Mouse (Mus musculus) layer of hippocampus, adult 11-12 months (tissue): ENCODE measurements around the gene Snrk.

Experiments
- DNase-seq: peaks from one replicate; pipeline ENCODE4 v3.0.0; 2022; ENCODE audit warnings: low spot score

Snrk gene

DNA sequence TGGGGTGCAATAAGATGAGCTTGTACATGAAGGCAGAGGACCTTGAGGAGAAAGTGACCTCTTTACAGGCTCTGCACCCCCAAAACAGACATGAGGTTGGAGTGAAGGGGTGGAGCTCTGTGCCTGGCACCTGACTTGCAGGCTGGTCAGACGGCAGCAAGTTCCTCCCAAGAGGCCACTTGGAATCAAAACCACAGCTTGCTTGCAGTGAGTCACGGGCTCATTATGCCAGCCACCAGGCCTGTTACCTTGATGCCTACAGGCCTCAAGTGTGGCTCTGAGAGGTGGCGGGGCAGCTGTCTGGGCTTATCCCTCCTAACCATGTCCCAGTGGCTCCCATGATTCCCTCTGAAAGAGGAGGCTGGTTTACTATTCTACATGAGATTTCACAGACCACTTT is 63.0 kb downstream of the Snrk start:
- DNase-seq = no peak

- no peak for DNase-seq
Observed at GRCm38 (mm10) chr9:122183074-122183473, 66.0 kb downstream of the Snrk start.

DNA sequence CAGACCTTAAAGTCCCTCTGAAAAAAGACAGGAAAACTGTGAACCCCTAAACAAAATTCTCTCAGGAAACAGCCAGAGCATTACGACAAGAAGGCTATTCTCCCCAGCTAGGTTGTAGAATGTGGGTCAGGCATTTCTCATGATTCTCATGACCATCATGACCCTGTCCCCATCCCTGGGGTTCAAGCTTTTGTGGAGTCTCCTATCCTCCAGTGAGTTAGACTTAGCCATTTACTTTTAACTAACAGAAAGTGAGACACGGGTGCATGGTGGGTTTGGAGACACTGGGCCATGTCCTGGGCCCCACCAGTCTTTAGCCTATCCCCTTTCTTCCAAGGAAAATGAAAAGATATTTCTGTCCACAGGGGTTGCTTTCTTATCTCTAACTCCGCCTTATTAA is 67.3 kb downstream of the Snrk start:
- no peak for DNase-seq

DNA sequence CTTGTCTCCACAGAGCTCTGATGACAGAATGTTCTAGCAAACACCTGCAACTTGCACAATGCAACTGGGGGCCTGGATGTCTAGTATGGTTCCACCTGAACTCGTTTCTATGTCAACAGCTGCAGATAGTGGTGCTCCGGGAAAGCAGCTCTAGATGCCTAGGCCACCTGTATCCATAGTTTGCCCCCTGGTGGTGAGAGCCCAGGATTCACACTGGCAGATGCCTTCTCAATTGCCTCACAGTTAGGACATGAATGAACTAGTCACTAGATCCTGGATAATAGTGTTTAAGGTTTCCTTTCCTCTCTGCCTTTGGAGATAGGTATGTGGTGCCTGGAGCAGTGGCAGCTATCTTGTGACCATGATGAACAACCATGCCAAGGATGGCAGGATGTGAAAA is 68.0 kb downstream of the Snrk start:
- peak; percentile 86 for DNase-seq

DNA sequence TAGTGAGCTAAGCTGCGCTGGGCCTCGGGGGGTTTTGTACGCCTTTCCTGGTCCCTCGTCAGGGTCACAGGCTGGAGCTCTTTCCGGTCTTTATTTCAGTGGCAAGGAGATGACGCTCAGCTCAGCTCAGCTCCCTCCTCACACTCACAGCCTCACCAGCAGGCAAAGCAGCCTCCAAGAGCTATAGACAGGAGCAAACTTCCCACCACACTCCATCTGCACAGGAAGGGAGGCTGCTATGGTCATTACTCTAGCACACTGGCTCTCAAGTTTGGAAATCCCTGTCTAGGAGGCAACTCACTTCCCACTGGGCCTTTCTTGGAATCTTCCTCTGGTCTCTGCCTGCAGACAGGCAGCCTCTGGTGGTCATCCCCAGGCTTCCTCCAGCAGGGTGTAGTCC is 68.9 kb downstream of the Snrk start:
- DNase-seq = no peak

DNA sequence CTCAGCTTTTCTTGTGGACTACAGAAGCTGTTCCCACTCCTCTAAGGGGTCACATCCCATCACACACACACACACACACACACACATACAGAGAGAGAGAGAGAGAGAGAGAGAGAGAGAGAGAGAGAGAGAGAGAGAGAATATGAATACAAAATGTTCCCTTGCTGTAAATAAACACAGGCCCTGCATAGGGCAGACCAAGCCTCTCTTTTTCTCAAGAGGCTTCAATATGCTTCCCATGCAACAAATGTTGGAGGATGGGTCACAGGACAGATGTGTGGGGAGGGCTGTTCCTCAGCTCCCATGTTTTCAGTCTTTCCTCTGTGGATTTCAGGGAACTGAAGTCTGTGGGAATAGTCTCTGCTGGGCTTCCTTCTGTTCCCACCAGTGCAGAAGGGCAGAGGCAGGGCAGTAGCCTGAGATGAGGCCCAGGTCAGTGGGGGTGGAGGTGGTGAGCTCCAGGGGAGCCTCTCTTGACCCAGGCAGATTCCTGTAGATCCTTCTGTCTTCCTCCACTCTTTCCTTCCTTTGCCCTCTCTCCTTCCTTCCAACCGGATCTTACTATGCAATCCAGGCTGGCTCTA is 69.7 kb downstream of the Snrk start:
- DNase-seq = no peak

GRCm38 (mm10) chr9:122187451-122187921 is 70.4 kb downstream of the Snrk start:
- DNase-seq = no peak

DNA sequence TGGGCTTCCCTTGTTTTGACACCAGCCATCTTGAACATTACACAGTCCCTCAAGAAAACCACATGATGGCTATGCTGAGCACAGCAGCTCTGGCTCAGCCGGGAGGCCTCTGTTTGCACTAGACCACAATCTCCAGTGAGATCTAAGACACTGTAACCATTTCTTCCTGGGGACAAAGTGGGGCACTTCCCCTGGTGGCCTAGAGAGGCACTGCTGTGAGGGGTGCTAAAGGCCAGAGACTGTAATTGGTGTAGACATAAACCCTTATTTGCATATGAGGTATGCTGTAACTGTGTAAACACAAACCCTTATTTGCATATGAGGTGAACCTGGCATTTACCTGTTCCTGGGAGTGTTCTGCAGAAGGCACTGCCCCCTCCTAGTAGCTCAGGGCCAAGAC is 71.7 kb downstream of the Snrk start:
- no peak for DNase-seq

DNA sequence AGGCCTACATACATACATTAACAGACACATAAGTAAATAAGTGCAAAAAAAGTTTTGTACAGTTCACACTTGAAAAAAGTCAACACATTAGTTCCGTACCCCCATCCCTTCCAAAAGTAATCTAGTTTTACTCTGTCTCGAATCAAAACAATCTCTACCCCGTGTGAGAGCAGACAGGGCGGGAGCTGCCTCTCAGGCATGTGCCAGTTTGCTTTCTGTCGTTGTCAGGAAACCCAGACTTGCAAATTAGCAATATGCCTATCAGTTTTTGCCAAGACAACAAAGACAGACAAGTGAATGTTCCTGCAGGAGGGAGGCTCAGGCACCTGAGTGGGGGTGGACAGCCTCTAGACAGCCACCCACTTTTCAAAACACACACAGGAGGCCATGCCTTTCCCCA is 76.3 kb downstream of the Snrk start:
- DNase-seq = no peak

DNA sequence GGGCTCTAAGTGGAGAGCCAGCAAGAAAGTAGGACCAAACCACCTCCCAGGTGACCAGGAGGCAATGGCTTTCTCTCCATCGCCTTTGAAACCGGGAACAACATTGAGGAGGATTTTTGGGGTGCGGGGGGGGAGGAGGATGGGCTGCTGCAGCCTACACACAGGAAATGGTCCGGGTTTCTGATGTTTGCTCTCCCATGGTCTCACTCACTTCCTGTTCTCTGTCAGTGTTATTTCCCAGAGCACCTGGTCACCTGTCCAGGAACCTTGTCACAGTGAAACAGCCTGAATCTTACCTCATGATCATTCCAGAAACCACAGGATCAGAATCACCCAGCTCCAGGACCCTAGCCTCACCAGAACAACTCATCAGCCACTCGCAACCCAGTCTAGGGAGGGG is 76.8 kb downstream of the Snrk start:
- DNase-seq = no peak

DNA sequence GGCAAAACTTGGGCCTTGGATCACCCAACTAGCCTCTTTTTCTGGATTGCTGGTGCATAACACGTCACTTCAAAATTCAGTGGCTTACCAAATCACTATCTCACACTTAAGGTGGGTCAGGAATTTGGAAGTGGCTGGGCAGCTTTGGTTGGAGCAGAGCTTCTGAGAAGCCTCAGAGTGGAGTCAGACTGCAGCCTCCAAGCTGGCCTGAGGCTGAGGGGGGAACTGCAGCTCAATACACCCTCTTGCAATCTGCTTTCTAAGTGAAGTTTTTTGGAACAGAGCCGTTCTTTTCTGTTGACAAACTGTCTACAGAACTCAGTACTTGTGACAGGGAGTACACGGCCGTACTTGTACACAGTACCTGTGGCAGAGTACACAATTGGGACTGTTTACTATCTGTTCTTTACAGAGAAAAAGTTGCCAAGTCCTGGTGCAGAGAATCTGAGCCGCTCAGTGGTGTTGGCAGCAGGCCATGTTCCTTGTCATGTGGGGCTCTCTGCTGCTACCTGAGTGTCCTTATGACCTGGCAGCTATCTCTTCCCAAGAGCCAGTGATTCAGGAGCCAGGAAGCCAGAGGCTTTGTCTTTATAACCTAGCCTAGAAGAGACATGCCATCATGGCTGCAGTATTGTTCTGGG is 78.1 kb downstream of the Snrk start:
- no peak for DNase-seq

- no peak for DNase-seq
Observed at GRCm38 (mm10) chr9:122197021-122197420, 80.0 kb downstream of the Snrk start.

DNA sequence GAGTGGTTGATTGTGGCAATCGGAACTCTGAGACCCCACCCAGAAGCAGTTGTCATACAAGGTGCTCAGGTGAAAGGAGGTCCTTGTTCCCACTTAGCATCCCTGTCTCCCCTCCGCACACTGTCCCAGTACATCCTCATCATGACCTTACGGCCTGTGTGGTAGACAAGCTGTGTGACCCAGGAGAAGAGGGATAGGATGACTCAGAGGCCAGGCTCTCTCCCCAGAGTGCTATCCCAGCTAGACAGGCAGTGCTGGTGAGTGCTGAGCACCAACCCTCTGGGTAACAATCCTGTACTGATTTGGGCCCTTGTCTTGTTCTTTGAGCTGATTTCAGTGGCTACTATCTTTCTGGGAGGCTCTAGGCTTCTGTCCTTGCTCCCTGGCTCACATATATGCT is 81.6 kb downstream of the Snrk start:
- no peak for DNase-seq

DNA sequence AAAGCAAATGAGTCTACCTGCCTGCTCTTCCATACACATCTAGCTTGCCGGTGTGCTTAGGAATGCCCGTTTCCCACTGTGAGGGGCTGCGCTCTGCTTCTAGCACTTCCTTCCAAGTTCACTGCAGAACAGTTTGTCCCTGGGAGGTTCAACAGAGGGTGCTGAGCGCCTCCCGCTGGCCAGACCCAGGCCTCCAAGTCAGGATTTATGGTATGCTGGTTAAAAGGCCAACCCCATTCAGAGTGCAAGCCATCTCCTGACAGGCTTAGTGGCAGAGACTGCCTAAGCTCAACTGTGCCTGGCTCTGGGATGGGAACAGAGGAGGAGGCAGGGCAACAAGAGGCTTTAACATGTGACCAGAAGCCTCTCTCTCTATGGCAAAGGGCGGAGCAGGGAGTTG is 82.2 kb downstream of the Snrk start:
- peak; percentile 60 for DNase-seq

GRCm38 (mm10) chr9:122204508-122204907 is 87.4 kb downstream of the Snrk start:
- no peak for DNase-seq

DNA sequence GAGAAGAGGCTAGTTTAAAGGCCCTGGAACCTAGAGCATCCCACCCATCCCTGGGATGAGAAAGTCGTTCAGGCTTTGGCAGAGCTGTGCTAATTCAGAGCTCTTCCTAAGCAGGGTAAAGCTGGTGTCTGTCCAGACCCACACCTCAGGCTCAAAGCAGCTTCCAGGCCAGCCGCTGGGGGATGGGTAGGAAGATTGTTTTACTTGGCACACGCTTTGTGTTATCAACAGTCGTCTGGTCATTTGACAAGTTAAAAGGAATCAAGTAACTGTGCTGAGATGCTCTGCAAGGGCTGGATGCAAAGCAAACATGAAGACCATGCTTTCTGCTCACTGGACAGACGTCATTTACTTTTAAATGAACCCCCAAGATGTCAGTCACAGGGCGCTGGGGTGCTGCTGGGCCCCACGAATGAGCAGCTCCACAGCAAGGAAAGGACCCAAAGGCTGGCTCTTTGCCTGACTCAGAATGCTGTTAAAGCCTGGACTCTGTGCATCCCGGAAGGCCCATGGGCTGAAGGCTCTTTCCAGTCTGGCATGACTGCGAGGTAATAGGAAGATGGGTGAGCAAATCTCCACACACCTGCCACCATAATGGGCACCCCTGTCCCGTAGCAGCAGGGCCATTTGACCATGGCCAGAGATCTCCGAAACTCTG is 88.6 kb downstream of the Snrk start:
- DNase-seq = no peak

DNA sequence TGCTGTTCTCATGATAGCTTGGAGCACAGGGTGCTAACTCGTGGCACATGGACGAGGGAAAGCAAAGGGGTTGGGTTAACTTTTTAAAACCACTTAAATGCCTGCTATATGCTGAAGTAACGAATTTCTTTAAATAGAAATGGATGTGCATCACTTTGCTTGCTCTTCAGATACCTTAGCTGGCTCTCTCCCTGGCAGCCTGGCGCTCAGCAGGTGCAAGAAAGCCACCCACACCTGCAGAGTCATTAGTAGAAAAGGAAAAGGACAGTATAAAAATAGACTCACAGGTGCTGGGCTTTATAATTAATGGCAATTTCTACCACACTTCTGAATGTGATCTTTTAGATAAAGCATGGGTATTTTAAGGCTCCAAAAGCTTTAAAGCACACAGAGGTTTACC is 91.2 kb downstream of the Snrk start:
- no peak for DNase-seq

DNA sequence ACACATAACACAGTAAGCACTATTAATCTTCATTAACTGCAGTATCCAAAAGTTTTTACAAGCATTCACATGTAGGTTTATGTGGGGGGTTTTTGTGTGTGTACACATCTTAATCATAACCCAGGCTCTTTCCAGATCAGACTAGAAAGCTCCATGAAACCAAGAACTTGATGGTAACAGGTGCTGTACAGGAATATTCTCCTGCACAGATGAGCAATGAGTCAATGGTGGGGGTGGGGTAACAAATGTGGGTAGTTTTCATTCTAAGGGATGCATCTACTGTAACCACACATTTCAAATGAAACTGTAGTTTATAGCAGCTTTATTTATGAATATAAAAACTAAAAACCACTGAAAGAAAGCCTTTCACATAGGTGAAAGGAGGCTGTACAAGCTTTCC is 98.1 kb downstream of the Snrk start:
- no peak for DNase-seq

DNA sequence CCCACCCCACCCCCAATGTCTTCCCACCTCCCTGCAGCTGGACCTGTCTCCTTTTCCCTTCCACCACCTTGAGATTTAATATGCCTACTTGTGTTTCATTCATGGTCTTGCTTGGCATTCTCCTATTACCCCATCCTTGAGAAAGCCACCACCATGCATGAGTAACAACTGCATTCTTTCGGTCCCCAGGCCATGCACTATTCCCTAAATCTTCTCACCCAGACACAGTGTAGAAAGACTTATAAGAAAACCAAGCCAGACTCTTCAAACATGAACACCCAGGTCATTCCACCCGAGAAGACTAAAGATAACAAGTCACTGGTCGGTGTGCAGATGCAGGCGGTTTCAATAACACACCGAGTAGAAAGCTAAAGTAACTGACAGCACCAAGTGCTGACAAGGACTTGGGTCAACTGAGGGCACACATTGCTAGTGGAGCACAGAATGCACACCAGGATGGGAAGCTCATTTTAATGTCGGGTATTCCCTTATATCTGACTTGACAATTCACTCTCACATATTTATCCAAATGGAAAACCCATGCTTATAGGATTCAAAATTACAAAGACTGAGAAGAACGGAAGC is 100.0 kb downstream of the Snrk start:
- no peak for DNase-seq
